Mouse (Mus musculus) olfactory bulb, adult 2 months (tissue): Measurements from ENCODE around the gene Bap1.

Experiments
- CTCF ChIP-seq: fragments of 200-500 bp; IDR thresholded peaks from 2 replicates; pipeline ENCODE4 v1.5.1; 2012; ENCODE audit warnings: low read depth, mild to moderate bottlenecking, low read length, moderate library complexity; ENCODE audit not compliant: insufficient read depth
- POLR2A ChIP-seq: fragments of 200-500 bp; IDR thresholded peaks from 2 replicates; pipeline ENCODE4 v1.6.1; 2012; ENCODE audit warnings: mild to moderate bottlenecking, low read depth, low read length, moderate library complexity; ENCODE audit not compliant: insufficient read depth

- TF ChIP-seq CTCF (peak; percentile 72), POLR2A (no peak)
These were observed 35.9 kb upstream of the Bap1 start for GRCm38 (mm10) chr14:31215157-31216002.
